Mouse (Mus musculus) kidney, embryonic 14.5 days (tissue): ENCODE results near the gene H2-K1. TPM values are rescaled to one million over a fixed set of nuclear protein-coding genes. Genes with fewer than 3 reads are reported as not detected.

ENCODE experiments used
- ATAC-seq: fragments of 200-750 bp; cut with Nextera tagmentation; 2 replicates; pipeline ENCODE4 v1.8.0; 2017; ENCODE audit warnings: moderate number of reproducible peaks, mild to moderate bottlenecking, moderate TSS enrichment, moderate library complexity; ENCODE audit not compliant: low FRiP score, low TSS enrichment
- H3K27ac ChIP-seq: fragments of 300-500 bp; sonication (generic); 2 replicates; pipeline ENCODE4 v1.5.1; 2014; ENCODE audit warnings: low read depth, mild to moderate bottlenecking, low read length, moderate library complexity, mixed read lengths
- H3K27me3 ChIP-seq: fragments of 300-500 bp; sonication (generic); 2 replicates; pipeline ENCODE4 v1.6.1; 2014; ENCODE audit warnings: mild to moderate bottlenecking, low read length; ENCODE audit not compliant: control insufficient read depth, insufficient read depth
- H3K36me3 ChIP-seq: fragments of 300-500 bp; sonication (generic); 2 replicates; pipeline ENCODE4 v1.6.1; 2014; ENCODE audit warnings: low read length, mixed read lengths; ENCODE audit not compliant: control insufficient read depth, insufficient read depth
- H3K4me1 ChIP-seq: fragments of 300-500 bp; sonication (generic); 2 replicates; pipeline ENCODE4 v1.6.1; 2014; ENCODE audit warnings: low read length, mixed read lengths; ENCODE audit not compliant: control insufficient read depth, insufficient read depth
- H3K4me2 ChIP-seq: fragments of 300-500 bp; sonication (generic); replicated peaks from 2 replicates; pipeline ENCODE4 v1.6.1; 2014; ENCODE audit warnings: low read depth, mild to moderate bottlenecking, low read length
- H3K4me3 ChIP-seq: fragments of 300-500 bp; sonication (generic); 2 replicates; pipeline ENCODE4 v1.5.1; 2014; ENCODE audit warnings: mild to moderate bottlenecking, low read length
- H3K9ac ChIP-seq: fragments of 300-500 bp; sonication (generic); 2 replicates; pipeline ENCODE4 v1.6.1; 2014; ENCODE audit warnings: low read depth, mild to moderate bottlenecking, low read length, moderate library complexity
- H3K9me3 ChIP-seq: fragments of 300-500 bp; sonication (generic); 2 replicates; pipeline ENCODE4 v1.6.1; 2016; ENCODE audit warnings: low read length; ENCODE audit not compliant: control insufficient read depth
- WGBS: fragments of 180-500 bp; shearing (Covaris S2); extraction: QIAGEN DNeasy Blood & Tissue Kit; methylation state at CpG from one replicate; pipeline ENCODE4 v1.1.7; 2014; 5-methylcytosine and 5-hydroxymethylcytosine counted together
- polyA plus RNA-seq: library from polyadenylated mRNA; unstranded; fragments of >200 nt; fragmentation: Nextera tagmentation; extraction: Ambion mirVana; gene quantifications from 2 replicates; pipeline ENCODE4 v1.2.1, GENCODE M21; 2014

H2-K1 gene
- polyA plus RNA-seq, result 11.2 and 18.8 TPM in 2 replicates

DNA sequence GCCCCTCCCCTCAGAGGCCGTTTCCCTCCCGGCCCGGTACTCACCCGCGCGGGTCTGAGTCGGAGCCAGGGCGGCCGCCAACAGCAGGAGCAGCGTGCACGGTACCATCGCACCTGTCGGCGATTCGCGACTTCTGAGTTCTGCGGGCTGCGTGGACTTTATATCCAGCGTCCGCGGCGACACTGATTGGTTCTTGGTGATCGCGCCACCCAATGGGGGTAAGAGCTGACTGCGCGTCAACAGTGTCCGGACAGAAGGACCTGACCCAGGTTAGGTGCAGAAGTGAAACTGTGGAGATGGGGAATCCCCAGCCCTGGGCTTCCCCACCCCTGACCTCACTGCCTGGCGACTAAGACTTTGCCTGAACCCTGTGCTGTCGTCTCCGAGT lies at the start of gene H2-K1:
Gene H2-K1 (minus strand): TSS at position 198 of the 388 bp plus-strand sequence.
- Histone ChIP-seq H3K9me3 (no peaks in the 10 kb centered on the region), H3K27ac (no peak within 1 kb of the TSS), H3K36me3 (no peaks in the 10 kb centered on the region), H3K4me3 (peak within 1 kb of the TSS; percentile 52), H3K4me2 (peak within 1 kb of the TSS; percentile 98), H3K4me1 (no peaks in the 10 kb centered on the region), H3K27me3 (peaks cover 19% of the 10 kb centered on the region), H3K9ac (peak within 1 kb of the TSS; percentile 50; the same call in 1 of the 2 replicates)
- WGBS, result under 1% methylated on average over 28 of the region's 30 CpGs
- ATAC-seq, result peak; percentile 80

DNA sequence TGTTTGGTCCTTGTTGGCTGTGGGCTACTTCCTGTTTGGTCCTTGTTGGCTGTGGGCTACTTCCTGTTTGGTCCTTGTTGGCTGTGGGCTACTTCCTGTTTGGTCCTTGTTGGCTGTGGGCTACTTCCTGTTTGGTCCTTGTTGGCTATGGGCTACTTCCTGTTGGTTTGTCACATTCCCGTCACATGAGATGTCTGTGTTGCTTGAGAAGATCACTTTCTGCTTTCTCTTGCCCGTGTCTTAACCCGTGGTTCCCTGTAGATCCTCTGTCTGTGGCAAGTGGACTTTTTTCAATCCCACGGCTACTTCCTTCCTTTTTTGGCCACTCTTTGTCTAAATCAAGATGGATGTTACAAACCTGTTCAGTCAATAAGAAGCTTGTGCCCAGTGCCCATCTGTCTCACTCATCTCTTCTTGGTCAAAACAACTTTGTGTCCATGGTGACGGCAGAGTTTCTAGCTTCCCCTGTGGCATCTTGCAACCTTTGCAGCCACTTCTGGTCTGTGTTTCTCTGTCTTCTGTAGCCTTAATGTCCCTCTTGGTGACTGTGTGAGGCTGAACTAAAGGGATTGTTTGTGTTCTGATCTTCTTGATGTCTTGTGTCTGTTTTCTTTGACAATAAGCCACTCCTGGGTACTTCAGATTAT lies 47.4 kb upstream of the H2-K1 start:
- 94% methylated on average over 5 of the region's 5 CpGs for WGBS
- no peak overlapping the region for H3K27ac ChIP-seq
- H3K36me3 ChIP-seq, result no peaks in the 10 kb centered on the region
- no peak overlapping the region for H3K4me3 ChIP-seq
- peaks cover 7% of the 10 kb centered on the region for H3K9me3 ChIP-seq
- H3K4me2 ChIP-seq, result no peak overlapping the region
- 0 out of 2 replicates have a peak, but pooled peaks cover 2% of the 10 kb centered on the region for H3K27me3 ChIP-seq
- ATAC-seq, result no peak
- no peaks in the 10 kb centered on the region for H3K4me1 ChIP-seq
- H3K9ac ChIP-seq, result no peak overlapping the region

DNA sequence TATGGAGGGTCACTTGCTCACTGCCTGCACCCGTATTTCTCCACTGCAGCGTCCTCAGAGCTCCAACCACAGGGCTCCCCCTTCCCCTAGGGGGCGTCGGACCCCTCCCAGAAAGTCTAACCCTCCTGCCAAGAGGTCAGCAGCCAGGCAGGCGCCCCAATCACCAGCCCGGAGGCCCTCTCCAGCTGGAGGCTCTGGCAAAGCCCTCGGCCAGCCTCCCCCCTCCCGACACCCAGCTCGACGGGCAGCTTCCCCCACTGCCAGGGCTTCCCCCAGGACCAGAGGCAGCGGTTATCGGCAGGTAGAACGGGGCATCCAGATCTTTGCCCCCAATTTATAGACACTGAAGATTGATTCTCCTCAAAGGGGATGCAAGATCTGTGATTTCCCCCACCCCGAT lies 45.8 kb upstream of the H2-K1 start:
- WGBS, result 77% methylated on average over 14 of the region's 14 CpGs
- Histone ChIP-seq H3K27me3 (0 out of 2 replicates have a peak, but pooled peaks cover 2% of the 10 kb centered on the region), H3K4me2 (no peak overlapping the region), H3K9ac (no peak overlapping the region), H3K9me3 (peaks cover 7% of the 10 kb centered on the region), H3K27ac (no peak overlapping the region), H3K4me3 (no peak overlapping the region), H3K36me3 (no peaks in the 10 kb centered on the region), H3K4me1 (peaks cover 13% of the 10 kb centered on the region; the same call in 1 of the 2 replicates)
- ATAC-seq, result no peak

DNA sequence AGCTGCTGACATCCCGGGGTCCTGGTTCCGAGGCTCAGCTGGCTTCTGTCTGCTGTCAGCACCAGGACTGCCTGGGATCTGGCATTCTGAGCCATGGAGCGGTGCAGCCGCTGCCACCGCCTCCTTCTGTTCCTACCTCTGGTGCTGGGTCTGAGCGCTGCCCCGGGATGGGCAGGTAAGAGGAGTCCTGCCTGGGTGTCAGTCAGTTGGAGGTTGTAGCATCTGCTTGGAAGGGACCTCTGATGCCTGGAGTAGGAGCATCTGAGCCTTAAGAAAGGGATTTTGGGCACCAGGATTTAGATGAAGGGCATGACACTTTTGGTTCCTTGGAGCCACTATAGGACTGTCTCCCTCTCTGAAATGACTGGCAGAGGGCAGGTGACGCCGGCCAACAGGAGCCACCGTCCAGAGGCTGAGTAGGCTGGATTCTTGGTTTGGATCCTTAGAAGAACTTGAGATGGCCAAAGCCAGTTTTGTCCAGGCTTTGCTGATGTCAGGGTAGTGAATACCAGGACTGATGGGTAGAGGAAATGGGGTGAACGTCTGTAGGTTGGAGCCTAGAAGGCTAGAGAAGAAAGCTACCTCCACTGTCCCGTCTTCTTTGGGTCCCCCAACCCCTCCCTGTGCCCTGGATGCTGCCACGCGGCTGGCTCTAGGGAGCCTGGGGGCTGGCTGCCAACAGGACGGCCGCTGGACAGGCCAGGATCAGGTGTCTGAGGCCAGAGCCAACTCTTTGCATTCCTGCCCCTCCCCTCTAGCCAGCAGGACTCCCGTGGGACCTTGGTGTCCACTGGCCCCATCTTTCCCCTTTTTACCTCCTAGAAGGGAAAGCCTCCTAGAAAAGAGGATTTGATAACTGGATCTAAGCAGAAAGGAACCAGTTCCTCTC lies 39.7 kb upstream of the H2-K1 start:
- H3K27me3 ChIP-seq, result peaks cover 7% of the 10 kb centered on the region; the same call in 1 of the 2 replicates

DNA sequence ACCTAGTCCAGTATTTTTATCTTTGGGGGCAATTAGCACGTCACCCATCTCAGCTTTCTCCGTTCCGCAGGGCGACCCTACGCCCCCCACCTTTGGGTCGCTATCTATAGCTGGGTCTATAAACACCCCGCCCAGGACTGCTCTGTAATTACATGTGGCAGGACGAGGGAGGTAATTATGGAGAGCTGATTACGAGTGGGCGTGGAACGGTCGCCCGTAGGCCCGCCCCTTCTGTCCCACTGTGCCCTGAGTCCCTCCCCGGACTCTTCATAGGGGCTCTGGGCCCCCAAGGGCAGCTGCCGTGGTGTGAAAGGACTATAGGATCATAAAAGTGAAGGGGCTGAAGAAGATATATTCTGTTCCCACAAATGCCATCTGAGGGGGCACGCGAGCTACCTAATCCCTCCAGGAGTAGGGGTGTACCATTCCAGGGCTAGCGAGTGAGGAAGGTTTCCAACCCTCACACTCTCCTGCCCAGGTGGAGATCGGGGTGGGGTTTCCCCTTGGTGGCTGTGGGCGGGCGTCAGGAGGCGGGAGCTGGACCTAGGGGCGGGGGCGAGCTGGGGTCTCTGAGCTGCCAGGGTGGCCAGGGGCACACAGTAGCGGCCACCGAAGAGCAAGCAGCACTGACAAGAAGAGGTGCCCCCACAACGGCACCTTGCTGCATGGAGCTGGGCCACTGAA lies 38.9 kb upstream of the H2-K1 start, which contains the start of gene Col11a2:
Gene Col11a2 (plus strand): TSS at position 560 of the 684 bp plus-strand sequence.
- peak; percentile 30 for ATAC-seq
- no peaks in the 10 kb centered on the region for H3K9me3 ChIP-seq
- H3K27ac ChIP-seq, result no peak within 1 kb of the TSS
- H3K36me3 ChIP-seq, result peaks cover 34% of the 10 kb centered on the region
- 6% methylated on average over 28 of the region's 28 CpGs for WGBS
- peaks cover 7% of the 10 kb centered on the region; the same call in 1 of the 2 replicates for H3K27me3 ChIP-seq
- peak within 1 kb of the TSS; percentile 42 for H3K4me2 ChIP-seq
- H3K9ac ChIP-seq, result peak within 1 kb of the TSS; percentile 28; the same call in 1 of the 2 replicates
- peak within 1 kb of the TSS; percentile 6; the same call in 1 of the 2 replicates for H3K4me3 ChIP-seq
- peaks cover 36% of the 10 kb centered on the region for H3K4me1 ChIP-seq

More for the DNA sequence above, 39.7 kb upstream of the H2-K1 start:
- no peaks in the 10 kb centered on the region for H3K9me3 ChIP-seq
- WGBS, result 19% methylated on average over 17 of the region's 17 CpGs
- peak overlapping the region; percentile 42 for H3K4me2 ChIP-seq
- no peak overlapping the region for H3K9ac ChIP-seq
- no peak for ATAC-seq
- peaks cover 26% of the 10 kb centered on the region for H3K36me3 ChIP-seq
- H3K4me3 ChIP-seq, result no peak overlapping the region
- no peak overlapping the region for H3K27ac ChIP-seq
- H3K4me1 ChIP-seq, result peaks cover 34% of the 10 kb centered on the region

DNA sequence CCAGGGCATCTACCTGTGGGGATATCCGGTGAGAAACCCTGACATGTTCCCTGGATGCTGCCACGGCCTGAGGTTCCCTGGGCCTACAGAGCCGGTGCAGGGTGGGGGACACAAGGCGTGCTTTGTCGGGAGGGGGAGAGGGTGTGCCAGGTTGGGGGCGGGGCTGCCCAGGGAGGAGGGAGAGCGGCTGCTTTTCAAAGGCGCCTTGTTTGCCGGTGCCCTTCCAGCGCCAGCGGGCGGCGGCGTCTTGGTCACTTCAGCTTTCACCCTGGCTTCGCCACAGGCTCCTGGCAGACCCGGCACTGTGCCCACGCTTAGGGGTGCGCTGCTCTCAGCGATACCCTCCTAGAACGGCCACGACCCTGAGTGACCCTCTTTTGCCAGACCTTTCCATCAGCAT lies 38.3 kb upstream of the H2-K1 start:
- H3K4me3 ChIP-seq, result peak overlapping the region; percentile 6; the same call in 1 of the 2 replicates
- H3K9me3 ChIP-seq, result no peaks in the 10 kb centered on the region
- peak overlapping the region; percentile 42 for H3K4me2 ChIP-seq
- ATAC-seq, result no peak
- H3K4me1 ChIP-seq, result peaks cover 37% of the 10 kb centered on the region
- no peak overlapping the region for H3K27ac ChIP-seq
- H3K27me3 ChIP-seq, result peaks cover 7% of the 10 kb centered on the region; the same call in 1 of the 2 replicates
- 0 out of 2 replicates have a peak overlapping the region, but pooled peaks have one; percentile 28 for H3K9ac ChIP-seq
- WGBS, result 17% methylated on average over 18 of the region's 21 CpGs
- H3K36me3 ChIP-seq, result peaks cover 35% of the 10 kb centered on the region

DNA sequence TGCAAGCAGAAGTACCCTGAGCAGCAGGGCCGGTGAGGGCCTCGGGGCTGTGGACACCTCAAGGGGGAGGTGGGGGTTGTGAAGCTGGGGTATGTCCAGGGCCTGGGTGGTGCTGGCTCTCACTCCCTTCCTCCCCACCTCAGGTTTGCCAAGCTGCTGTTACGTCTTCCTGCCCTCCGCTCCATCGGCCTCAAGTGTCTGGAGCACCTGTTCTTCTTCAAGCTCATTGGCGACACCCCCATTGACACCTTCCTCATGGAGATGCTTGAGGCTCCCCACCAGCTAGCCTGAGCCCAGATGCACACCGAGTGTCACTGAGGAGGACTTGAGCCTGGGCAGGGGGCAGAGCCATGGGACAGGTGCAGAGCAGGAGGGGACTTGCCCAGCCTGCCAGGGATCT lies 37.1 kb upstream of the H2-K1 start:
- H3K36me3 ChIP-seq, result peaks cover 35% of the 10 kb centered on the region
- H3K4me1 ChIP-seq, result peaks cover 43% of the 10 kb centered on the region

DNA sequence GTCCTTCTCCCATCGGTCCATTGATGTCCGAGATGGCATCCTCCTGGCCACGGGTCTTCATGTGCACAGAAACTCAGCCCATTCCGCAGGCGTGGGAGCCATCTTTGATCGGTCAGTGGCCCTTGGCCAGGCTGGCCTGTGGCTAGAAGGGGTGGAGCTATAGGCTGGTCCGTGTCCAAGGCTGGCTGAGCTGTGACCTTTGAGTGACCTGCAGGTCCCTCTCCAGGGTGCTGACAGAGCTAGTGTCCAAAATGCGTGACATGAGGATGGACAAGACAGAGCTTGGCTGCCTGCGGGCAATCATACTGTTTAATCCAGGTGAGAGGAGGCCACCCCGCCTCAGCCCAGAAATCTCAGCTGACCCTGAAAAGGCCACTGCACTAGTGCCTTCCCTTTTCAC lies 36.5 kb upstream of the H2-K1 start:
- WGBS, result 78% methylated on average over 10 of the region's 10 CpGs
- Histone ChIP-seq H3K9ac (no peak overlapping the region), H3K4me2 (no peak overlapping the region), H3K36me3 (peaks cover 35% of the 10 kb centered on the region), H3K9me3 (no peaks in the 10 kb centered on the region), H3K4me3 (no peak overlapping the region), H3K4me1 (peaks cover 39% of the 10 kb centered on the region), H3K27ac (no peak overlapping the region), H3K27me3 (peaks cover 5% of the 10 kb centered on the region; the same call in 1 of the 2 replicates)
- no peak for ATAC-seq

More for the DNA sequence above, 37.1 kb upstream of the H2-K1 start:
- no peak overlapping the region for H3K27ac ChIP-seq
- ATAC-seq, result no peak
- no peaks in the 10 kb centered on the region for H3K9me3 ChIP-seq
- no peak overlapping the region for H3K9ac ChIP-seq
- no peak overlapping the region for H3K4me2 ChIP-seq
- WGBS, result 89% methylated on average over 7 of the region's 7 CpGs
- H3K27me3 ChIP-seq, result peaks cover 5% of the 10 kb centered on the region; the same call in 1 of the 2 replicates
- H3K4me3 ChIP-seq, result no peak overlapping the region
